In the genomic region with DNA sequence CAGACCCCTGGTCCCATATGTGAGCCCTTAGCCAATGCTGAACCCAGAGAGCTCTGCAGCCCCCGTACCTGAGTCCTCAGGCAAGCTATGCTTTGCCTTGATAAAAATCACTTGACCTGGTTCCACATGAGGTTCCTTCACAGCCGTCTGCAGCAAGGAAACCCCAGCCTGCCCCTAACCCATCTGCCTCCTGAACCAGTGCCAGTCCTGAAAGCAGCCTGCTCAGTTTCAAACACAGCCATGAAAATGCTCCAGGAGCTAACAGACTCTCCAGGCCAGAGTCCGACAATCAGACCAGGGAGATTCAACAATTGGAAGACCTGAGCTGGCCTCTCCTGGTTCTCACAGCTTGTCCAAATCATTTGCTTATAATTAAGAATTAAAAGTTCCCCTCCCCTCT, we compare ENCODE assay signal across 14 mouse cellular contexts.
DNase-seq lines count a peak whose midpoint lies in the region; ATAC-seq and TF ChIP-seq lines count a peak whose summit lies in the region.
"Had no signal": no experiment of that assay in that cellular context is flagged by ENCODE, and none has a peak within 500 bp of the region (broad histone marks: within the 10 kb centered on the region; RNA-seq: fewer than 3 reads in every experiment).

No protein-coding gene starts in this region.

- DNase-seq in embryonic facial prominence, embryonic 14.5 days (ENCODE audit: low spot score): no peak
- no peak for DNase-seq in embryonic facial prominence, embryonic 10.5 days (ENCODE audit: low spot score)
- no peak for DNase-seq in kidney, postnatal 0 days (ENCODE audit: low spot score)
- no peak for DNase-seq in kidney, adult 11 months
- DNase-seq in brain, adult 2 months (ENCODE audit: low read depth, low spot score): peak; percentile 58
- DNase-seq in gastrocnemius, postnatal 36 days: no peak
- DNase-seq: cerebellum, adult 11 months; layer of hippocampus, postnatal 36 days; right cerebral cortex, postnatal 25 days had no signal

- ATAC-seq in embryonic facial prominence, embryonic 14.5 days (ENCODE audit: low read depth): no peak
- no peak for ATAC-seq in kidney, postnatal 0 days (replicated peaks; ENCODE audit: low FRiP score, low read depth)
- no peak for ATAC-seq in neural tube, embryonic 15.5 days (ENCODE audit: low FRiP score)
- ATAC-seq in frontal cortex, adult (ENCODE audit: low TSS enrichment): no peak
- ATAC-seq: lung, postnatal 0 days had no signal

- H3K4me3 ChIP-seq in embryonic facial prominence, embryonic 14.5 days (ENCODE audit: low read depth, low read length): no peak overlapping the region
- H3K4me3 ChIP-seq in embryonic facial prominence, embryonic 10.5 days: no peak overlapping the region
- H3K4me3 ChIP-seq in kidney, postnatal 0 days (replicated peaks; ENCODE audit: low read depth, low read length): no peak overlapping the region
- H3K4me3 ChIP-seq in neural tube, embryonic 15.5 days (replicated peaks): no peak overlapping the region
- H3K4me3 ChIP-seq: embryonic facial prominence, embryonic 13.5 days; forebrain, embryonic 12.5 days had no signal

- intact Hi-C loops in gastrocnemius, postnatal 36 days (cut with DNase I): no loop called here

- no peak for TF ChIP-seq CTCF in kidney, postnatal 0 days (IDR thresholded peaks at IDR 0.05; ENCODE audit: low read depth)

- no peaks in the 10 kb centered on the region for H3K36me3 ChIP-seq in embryonic facial prominence, embryonic 14.5 days (ENCODE audit: control insufficient read depth, insufficient read depth, low read length)
- no peaks in the 10 kb centered on the region for H3K36me3 ChIP-seq in embryonic facial prominence, embryonic 10.5 days (replicated peaks)
- no peaks in the 10 kb centered on the region for H3K36me3 ChIP-seq in kidney, postnatal 0 days (ENCODE audit: insufficient read depth, low read length)
- no peaks in the 10 kb centered on the region for H3K36me3 ChIP-seq in neural tube, embryonic 15.5 days
- H3K36me3 ChIP-seq: embryonic facial prominence, embryonic 13.5 days; forebrain, embryonic 12.5 days had no signal

- H3K27ac ChIP-seq in embryonic facial prominence, embryonic 14.5 days (replicated peaks; ENCODE audit: low read depth, low read length): 0 out of 2 replicates have a peak overlapping the region, but pooled peaks have one; percentile 19
- H3K27ac ChIP-seq in embryonic facial prominence, embryonic 10.5 days (replicated peaks): no peak overlapping the region; the same call in 1 of the 2 replicates
- peak overlapping the region; percentile 36; the same call in 1 of the 2 replicates for H3K27ac ChIP-seq in kidney, postnatal 0 days
- peak overlapping the region; percentile 33; the same call in 1 of the 2 replicates for H3K27ac ChIP-seq in neural tube, embryonic 15.5 days (replicated peaks)
- H3K27ac ChIP-seq: embryonic facial prominence, embryonic 13.5 days; forebrain, embryonic 12.5 days had no signal

- H3K9ac ChIP-seq in embryonic facial prominence, embryonic 14.5 days (ENCODE audit: low read depth, low read length): peak overlapping the region; percentile 23; the same call in 1 of the 2 replicates
- H3K9ac ChIP-seq in kidney, postnatal 0 days (ENCODE audit: low read depth, low read length): no peak overlapping the region
- H3K9ac ChIP-seq in neural tube, embryonic 15.5 days (replicated peaks): no peak overlapping the region
- H3K9ac ChIP-seq: embryonic facial prominence, embryonic 13.5 days; forebrain, embryonic 12.5 days had no signal

- H3K4me2 ChIP-seq in embryonic facial prominence, embryonic 14.5 days (ENCODE audit: low read depth, low read length): no peak overlapping the region
- no peak overlapping the region for H3K4me2 ChIP-seq in kidney, postnatal 0 days (ENCODE audit: low read length)
- no peak overlapping the region for H3K4me2 ChIP-seq in neural tube, embryonic 15.5 days
- H3K4me2 ChIP-seq: embryonic facial prominence, embryonic 13.5 days; forebrain, embryonic 12.5 days had no signal

- no peaks in the 10 kb centered on the region for H3K9me3 ChIP-seq in embryonic facial prominence, embryonic 14.5 days (ENCODE audit: control insufficient read depth, low read length)
- no peaks in the 10 kb centered on the region for H3K9me3 ChIP-seq in embryonic facial prominence, embryonic 10.5 days
- no peaks in the 10 kb centered on the region for H3K9me3 ChIP-seq in kidney, postnatal 0 days (replicated peaks; ENCODE audit: low read length)
- H3K9me3 ChIP-seq in neural tube, embryonic 15.5 days (replicated peaks): no peaks in the 10 kb centered on the region
- H3K9me3 ChIP-seq: embryonic facial prominence, embryonic 13.5 days; forebrain, embryonic 12.5 days had no signal

- peaks cover 24% of the 10 kb centered on the region for H3K4me1 ChIP-seq in embryonic facial prominence, embryonic 14.5 days (ENCODE audit: control insufficient read depth, insufficient read depth, low read length)
- peaks cover 32% of the 10 kb centered on the region for H3K4me1 ChIP-seq in embryonic facial prominence, embryonic 10.5 days
- peaks cover 16% of the 10 kb centered on the region; the same call in 1 of the 2 replicates for H3K4me1 ChIP-seq in kidney, postnatal 0 days (replicated peaks; ENCODE audit: insufficient read depth, low read length)
- peaks cover 25% of the 10 kb centered on the region for H3K4me1 ChIP-seq in neural tube, embryonic 15.5 days

- 33% methylated on average over 3 of the region's 3 CpGs for WGBS in embryonic facial prominence, embryonic 14.5 days
- WGBS in embryonic facial prominence, embryonic 10.5 days: 55% methylated on average over 3 of the region's 3 CpGs
- 33% methylated on average over 3 of the region's 3 CpGs for WGBS in kidney, postnatal 0 days
- 60% methylated on average over 3 of the region's 3 CpGs for WGBS in neural tube, embryonic 15.5 days

- H3K27me3 ChIP-seq in embryonic facial prominence, embryonic 14.5 days (replicated peaks; ENCODE audit: control insufficient read depth, insufficient read depth, low read length): no peaks in the 10 kb centered on the region
- H3K27me3 ChIP-seq in embryonic facial prominence, embryonic 10.5 days (replicated peaks; ENCODE audit: low read depth, poor library complexity, severe bottlenecking): no peaks in the 10 kb centered on the region
- no peaks in the 10 kb centered on the region for H3K27me3 ChIP-seq in kidney, postnatal 0 days (ENCODE audit: insufficient read depth, low read length)
- H3K27me3 ChIP-seq in neural tube, embryonic 15.5 days (replicated peaks): no peaks in the 10 kb centered on the region
- H3K27me3 ChIP-seq: embryonic facial prominence, embryonic 13.5 days had no signal
